Mouse (Mus musculus) neural tube, embryonic 12.5 days (tissue): ENCODE measurements around the gene H2-Eb2. TPM values are rescaled to one million over a fixed set of nuclear protein-coding genes. Genes with fewer than 3 reads are reported as not detected.

Experiments used
- ATAC-seq: fragments of 200-750 bp; cut with Nextera tagmentation; 2 replicates; pipeline ENCODE4 v1.8.0; 2017; ENCODE audit warnings: low read depth, mild to moderate bottlenecking, moderate TSS enrichment, moderate library complexity; ENCODE audit not compliant: low FRiP score
- H3K27ac ChIP-seq: fragments of 300-500 bp; sonication (generic); 2 replicates; pipeline ENCODE4 v1.5.1; 2016
- H3K27me3 ChIP-seq: fragments of 300-500 bp; sonication (generic); replicated peaks from 2 replicates; pipeline ENCODE4 v1.6.1; 2016; ENCODE audit warnings: mild to moderate bottlenecking
- H3K36me3 ChIP-seq: fragments of 300-500 bp; sonication (generic); 2 replicates; pipeline ENCODE4 v1.6.1; 2016; ENCODE audit warnings: mild to moderate bottlenecking
- H3K4me1 ChIP-seq: fragments of 300-500 bp; sonication (generic); 2 replicates; pipeline ENCODE4 v1.6.1; 2016
- H3K4me2 ChIP-seq: fragments of 300-500 bp; sonication (generic); replicated peaks from 2 replicates; pipeline ENCODE4 v1.6.1; 2016; ENCODE audit warnings: mild to moderate bottlenecking
- H3K4me3 ChIP-seq: fragments of 300-500 bp; sonication (generic); 2 replicates; pipeline ENCODE4 v1.5.1; 2016
- H3K9ac ChIP-seq: fragments of 300-500 bp; sonication (generic); 2 replicates; pipeline ENCODE4 v1.6.1; 2016; ENCODE audit warnings: mild to moderate bottlenecking
- H3K9me3 ChIP-seq: fragments of 300-500 bp; sonication (generic); 2 replicates; pipeline ENCODE4 v1.6.1; 2016; ENCODE audit warnings: mild to moderate bottlenecking
- WGBS: fragments of 180-500 bp; shearing (Covaris S2); methylation state at CpG from one replicate; pipeline ENCODE4 v1.1.7; 2016; 5-methylcytosine and 5-hydroxymethylcytosine counted together
- polyA plus RNA-seq: library from polyadenylated mRNA; unstranded; fragments of >200 nt; fragmentation: Nextera tagmentation; extraction: Ambion mirVana; gene quantifications from 2 replicates; pipeline ENCODE4 v1.2.1, GENCODE M21; 2016

H2-Eb2 gene
- polyA plus RNA-seq, 1 experiment from 2014 or later = not detected

DNA sequence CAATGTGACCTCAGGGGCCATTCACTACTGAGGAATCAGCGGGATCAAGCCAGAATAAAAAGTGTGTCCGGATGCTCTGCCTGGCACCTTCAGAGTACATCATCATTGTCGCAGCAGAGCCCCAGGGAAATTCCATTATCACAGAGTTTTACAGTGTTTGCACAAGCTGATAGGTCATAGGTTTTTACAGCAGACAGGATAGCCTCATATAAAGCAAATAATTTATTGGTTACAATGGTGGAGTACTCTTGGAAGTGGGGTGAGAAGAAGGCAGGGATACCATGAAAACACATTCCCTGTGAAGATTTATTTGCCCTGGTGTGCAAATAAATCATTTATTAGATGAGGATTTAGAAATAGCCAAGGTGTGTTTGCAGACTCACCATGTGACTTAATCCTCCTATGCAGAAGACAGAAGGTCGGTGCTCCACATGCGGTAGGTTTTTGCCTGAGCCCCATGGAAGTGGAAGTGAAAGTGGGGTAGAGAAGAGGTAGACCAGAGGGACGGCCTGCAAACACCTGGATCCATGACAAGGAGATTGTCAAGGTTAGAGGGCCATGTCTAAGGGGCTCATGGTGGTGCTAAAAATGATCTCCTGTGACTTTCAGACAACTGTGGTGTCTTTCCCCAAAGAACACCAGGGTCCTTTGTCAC, 47.7 kb downstream of the H2-Eb2 start:
- no peak overlapping the region for H3K27ac ChIP-seq
- H3K9me3 ChIP-seq = no peaks in the 10 kb centered on the region
- H3K9ac ChIP-seq = no peak overlapping the region
- no peak overlapping the region for H3K4me3 ChIP-seq
- H3K4me2 ChIP-seq = no peak overlapping the region
- ATAC-seq = no peak
- WGBS = 79% methylated on average over 6 of the region's 6 CpGs
- no peaks in the 10 kb centered on the region for H3K4me1 ChIP-seq
- H3K27me3 ChIP-seq = no peaks in the 10 kb centered on the region
- H3K36me3 ChIP-seq = no peaks in the 10 kb centered on the region

DNA sequence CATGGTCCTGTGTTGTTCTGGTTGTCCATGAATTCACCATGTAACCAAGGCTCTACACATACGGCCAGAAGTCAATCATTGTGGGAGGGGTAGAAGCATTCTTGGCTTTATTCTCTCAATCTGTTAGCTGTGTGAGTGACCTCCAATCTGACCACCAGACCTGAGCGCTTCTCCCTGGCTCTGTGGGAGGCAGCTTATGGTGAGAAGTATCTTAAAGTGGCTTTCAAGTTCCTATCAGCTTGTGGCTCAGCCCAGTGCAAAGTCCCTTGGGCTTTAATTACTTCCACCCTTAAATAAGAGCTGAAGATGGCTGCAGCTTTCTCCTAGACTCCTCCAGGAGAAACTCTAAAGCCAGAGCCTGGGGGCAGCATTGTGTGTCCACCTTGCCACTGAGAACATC, 51.4 kb downstream of the H2-Eb2 start, which contains the start of gene Btnl1:
Gene Btnl1 (plus strand): TSS at position 286 of the 400 bp plus-strand sequence.
- Histone ChIP-seq H3K9ac (no peak within 1 kb of the TSS), H3K4me2 (no peak within 1 kb of the TSS), H3K4me3 (no peak within 1 kb of the TSS), H3K36me3 (no peaks in the 10 kb centered on the region), H3K27me3 (no peaks in the 10 kb centered on the region), H3K4me1 (no peaks in the 10 kb centered on the region), H3K27ac (no peak within 1 kb of the TSS), H3K9me3 (no peaks in the 10 kb centered on the region)
- no peak for ATAC-seq
- WGBS = 83% methylated on average over 2 of the region's 2 CpGs

DNA sequence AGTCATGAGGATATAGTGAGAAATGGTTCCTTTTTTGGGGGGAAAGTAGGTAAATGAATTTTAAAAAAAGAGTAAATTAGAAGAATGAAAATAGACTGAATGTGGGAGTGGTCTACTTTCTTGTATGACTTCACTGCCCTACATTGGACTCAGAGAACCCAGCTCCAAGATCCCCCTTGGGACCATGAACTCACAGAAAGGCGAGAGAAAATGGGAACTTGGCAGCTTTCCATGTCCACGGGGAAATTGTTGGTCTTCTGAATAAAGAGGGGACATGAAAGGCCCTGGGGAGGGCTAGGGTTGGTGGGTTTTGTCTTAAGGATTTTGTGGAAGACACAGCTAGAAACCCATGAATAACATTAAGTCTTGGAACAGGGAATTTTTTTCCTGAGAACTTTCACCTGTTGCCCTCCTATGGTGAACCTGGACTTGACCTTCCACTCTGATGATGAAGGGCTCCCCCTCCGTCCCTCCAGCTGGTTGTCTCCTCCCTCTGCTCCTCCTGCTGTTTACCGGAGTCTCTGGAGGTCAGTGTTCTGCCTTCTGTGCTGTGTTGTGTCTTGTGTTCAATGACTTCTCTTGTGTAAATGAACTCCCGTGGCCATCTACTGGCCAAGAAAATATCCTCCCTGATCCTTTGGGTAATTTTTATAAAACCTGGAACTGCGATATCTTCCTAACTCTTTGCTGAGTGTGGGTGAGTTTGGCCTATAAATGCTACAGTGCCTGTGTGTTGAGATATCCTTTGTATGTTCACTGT, 52.2 kb downstream of the H2-Eb2 start:
- no peak overlapping the region for H3K4me2 ChIP-seq
- H3K27me3 ChIP-seq = no peaks in the 10 kb centered on the region
- H3K9me3 ChIP-seq = no peaks in the 10 kb centered on the region
- no peaks in the 10 kb centered on the region for H3K4me1 ChIP-seq
- 67% methylated on average over 6 of the region's 6 CpGs for WGBS
- H3K4me3 ChIP-seq = no peak overlapping the region
- H3K9ac ChIP-seq = no peak overlapping the region
- H3K27ac ChIP-seq = no peak overlapping the region
- H3K36me3 ChIP-seq = no peaks in the 10 kb centered on the region
- no peak for ATAC-seq

DNA sequence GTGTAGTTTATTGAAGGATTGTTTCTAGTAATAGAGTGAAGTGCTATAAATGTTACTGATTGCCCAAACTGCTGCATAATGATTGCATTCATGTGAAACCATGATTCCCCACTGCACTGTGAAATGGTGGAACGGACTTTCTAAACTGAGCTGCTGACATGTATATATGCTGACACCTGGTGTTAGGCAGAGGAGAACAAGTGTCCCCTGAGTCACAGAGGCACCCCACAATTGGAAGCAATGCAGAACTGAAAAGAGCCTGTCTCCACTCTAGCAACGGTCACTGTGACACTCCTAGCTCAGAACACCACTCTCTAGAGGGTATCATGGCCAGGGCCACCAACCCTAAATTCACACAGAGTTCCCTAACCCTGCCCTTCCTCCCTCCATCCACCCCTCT, 53.3 kb downstream of the H2-Eb2 start:
- H3K27me3 ChIP-seq = no peaks in the 10 kb centered on the region
- 80% methylated on average over 2 of the region's 2 CpGs for WGBS
- H3K36me3 ChIP-seq = no peaks in the 10 kb centered on the region
- no peak overlapping the region for H3K9ac ChIP-seq
- no peaks in the 10 kb centered on the region for H3K9me3 ChIP-seq
- no peak overlapping the region for H3K27ac ChIP-seq
- no peak for ATAC-seq
- no peak overlapping the region for H3K4me3 ChIP-seq
- no peaks in the 10 kb centered on the region for H3K4me1 ChIP-seq
- no peak overlapping the region for H3K4me2 ChIP-seq

DNA sequence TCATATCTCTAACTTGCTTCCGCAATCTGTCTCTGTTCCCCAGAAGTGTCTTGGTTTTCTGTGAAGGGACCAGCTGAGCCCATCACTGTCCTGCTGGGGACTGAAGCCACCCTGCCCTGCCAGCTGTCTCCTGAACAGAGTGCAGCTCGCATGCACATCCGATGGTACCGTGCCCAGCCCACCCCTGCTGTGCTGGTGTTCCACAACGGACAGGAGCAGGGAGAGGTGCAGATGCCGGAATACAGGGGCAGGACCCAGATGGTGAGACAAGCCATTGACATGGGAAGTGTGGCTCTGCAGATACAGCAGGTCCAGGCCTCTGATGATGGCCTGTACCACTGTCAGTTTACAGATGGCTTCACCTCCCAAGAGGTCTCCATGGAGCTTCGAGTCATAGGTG, 54.0 kb downstream of the H2-Eb2 start:
- no peaks in the 10 kb centered on the region for H3K9me3 ChIP-seq
- H3K27me3 ChIP-seq = no peaks in the 10 kb centered on the region
- H3K36me3 ChIP-seq = no peaks in the 10 kb centered on the region
- no peak overlapping the region for H3K4me2 ChIP-seq
- WGBS = 84% methylated on average over 7 of the region's 7 CpGs
- H3K4me3 ChIP-seq = no peak overlapping the region
- no peak for ATAC-seq
- no peaks in the 10 kb centered on the region for H3K4me1 ChIP-seq
- H3K27ac ChIP-seq = no peak overlapping the region
- H3K9ac ChIP-seq = no peak overlapping the region

DNA sequence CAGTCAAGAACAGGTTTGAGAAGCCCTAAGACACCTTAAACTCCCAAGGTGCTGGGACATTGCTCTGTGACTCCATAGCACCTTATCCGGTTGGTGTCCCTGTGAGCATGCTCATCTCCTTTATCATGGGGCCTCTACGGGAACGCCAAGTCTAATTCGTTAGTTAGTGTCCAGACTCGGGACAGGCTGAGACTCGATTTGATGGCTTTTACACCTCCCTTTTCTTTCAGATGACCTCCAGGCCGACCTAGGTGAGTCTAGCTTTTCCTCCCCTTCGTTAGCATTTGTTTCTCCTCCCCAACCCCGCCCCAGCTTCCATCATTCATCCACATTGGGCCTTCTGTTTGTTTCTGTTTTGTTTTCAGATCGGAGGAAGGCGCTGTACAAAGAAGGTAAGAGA, 56.4 kb downstream of the H2-Eb2 start:
- Histone ChIP-seq H3K27ac (no peak overlapping the region), H3K9ac (no peak overlapping the region), H3K4me2 (no peak overlapping the region), H3K4me1 (no peaks in the 10 kb centered on the region), H3K27me3 (no peaks in the 10 kb centered on the region), H3K36me3 (no peaks in the 10 kb centered on the region), H3K4me3 (no peak overlapping the region), H3K9me3 (no peaks in the 10 kb centered on the region)
- 75% methylated on average over 11 of the region's 11 CpGs for WGBS
- ATAC-seq = no peak

DNA sequence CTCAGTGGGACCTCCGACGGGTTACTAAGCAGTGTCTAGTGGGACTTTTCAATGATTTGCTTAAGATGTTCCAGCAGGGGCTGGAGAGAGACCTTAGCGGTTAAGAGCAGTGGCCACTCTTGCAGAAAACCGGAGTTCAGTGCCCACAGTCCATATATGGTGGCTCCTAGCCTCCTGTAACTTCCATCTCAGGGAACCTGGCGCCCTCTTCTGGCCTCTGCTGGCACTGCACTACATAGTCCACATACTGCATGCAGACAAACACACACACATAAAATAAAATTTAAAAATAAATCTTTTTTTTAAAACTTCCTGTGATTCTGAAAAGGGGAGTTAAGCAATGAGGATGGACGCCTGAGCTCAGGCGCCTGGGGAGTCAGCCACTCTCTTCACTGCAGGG, 57.7 kb downstream of the H2-Eb2 start:
- Histone ChIP-seq H3K4me2 (no peak overlapping the region), H3K36me3 (no peaks in the 10 kb centered on the region), H3K4me1 (no peaks in the 10 kb centered on the region), H3K27me3 (no peaks in the 10 kb centered on the region), H3K27ac (no peak overlapping the region), H3K9me3 (no peaks in the 10 kb centered on the region), H3K4me3 (no peak overlapping the region), H3K9ac (no peak overlapping the region)
- no peak for ATAC-seq
- 77% methylated on average over 7 of the region's 7 CpGs for WGBS

DNA sequence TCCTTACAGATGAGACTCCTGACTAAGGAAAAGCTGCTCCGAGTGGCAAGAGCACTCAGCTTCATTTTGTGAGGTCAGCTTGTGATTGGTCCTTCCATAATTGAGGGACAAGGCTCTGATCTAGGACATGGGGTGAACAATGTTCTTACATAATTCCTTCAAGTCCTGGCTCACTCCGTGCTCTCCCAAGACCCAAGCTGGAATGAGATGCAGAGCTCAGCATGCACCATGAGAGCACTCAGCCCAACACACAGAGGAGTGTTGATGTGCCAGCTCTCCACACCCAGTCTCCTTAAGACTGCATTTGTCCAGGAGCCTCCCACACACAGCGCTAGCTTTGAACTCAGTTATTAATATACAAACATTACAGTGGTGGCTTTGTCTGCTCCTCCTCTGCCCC, 59.2 kb downstream of the H2-Eb2 start:
- 76% methylated on average over 3 of the region's 3 CpGs for whole genome bisulfite sequencing
- no peak overlapping the region for H3K4me2 ChIP-seq
- no peaks in the 10 kb centered on the region for H3K36me3 ChIP-seq
- no peak overlapping the region for H3K9ac ChIP-seq
- no peaks in the 10 kb centered on the region for H3K9me3 ChIP-seq
- H3K27ac ChIP-seq = no peak overlapping the region
- H3K4me1 ChIP-seq = no peaks in the 10 kb centered on the region
- no peak overlapping the region for H3K4me3 ChIP-seq
- ATAC-seq = no peak
- H3K27me3 ChIP-seq = no peaks in the 10 kb centered on the region

DNA sequence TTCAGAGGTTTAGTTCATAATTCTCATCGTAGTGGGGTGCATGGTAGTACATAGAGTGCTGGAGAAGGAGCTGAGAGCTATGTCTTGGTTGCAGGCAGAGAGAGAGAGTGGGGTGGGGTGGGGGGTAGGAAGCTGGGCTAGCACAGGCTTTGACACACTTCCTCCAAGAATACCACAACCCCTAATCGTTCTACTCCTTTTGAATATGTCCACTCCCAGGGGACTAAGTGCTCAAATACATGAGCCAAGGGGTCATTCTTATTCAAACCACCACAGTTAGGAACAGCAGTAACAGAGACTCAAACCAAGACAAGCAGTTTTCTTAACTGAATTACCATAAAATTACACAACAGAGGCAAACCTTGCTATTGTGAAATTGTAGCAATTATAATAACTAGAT, 61.2 kb downstream of the H2-Eb2 start:
- H3K36me3 ChIP-seq = no peaks in the 10 kb centered on the region
- no peak overlapping the region for H3K9ac ChIP-seq
- H3K4me2 ChIP-seq = no peak overlapping the region
- H3K9me3 ChIP-seq = no peaks in the 10 kb centered on the region
- no peaks in the 10 kb centered on the region for H3K27me3 ChIP-seq
- 78% methylated on average over 2 of the region's 2 CpGs for WGBS
- H3K27ac ChIP-seq = no peak overlapping the region
- H3K4me3 ChIP-seq = no peak overlapping the region
- no peaks in the 10 kb centered on the region for H3K4me1 ChIP-seq
- no peak for ATAC-seq

DNA sequence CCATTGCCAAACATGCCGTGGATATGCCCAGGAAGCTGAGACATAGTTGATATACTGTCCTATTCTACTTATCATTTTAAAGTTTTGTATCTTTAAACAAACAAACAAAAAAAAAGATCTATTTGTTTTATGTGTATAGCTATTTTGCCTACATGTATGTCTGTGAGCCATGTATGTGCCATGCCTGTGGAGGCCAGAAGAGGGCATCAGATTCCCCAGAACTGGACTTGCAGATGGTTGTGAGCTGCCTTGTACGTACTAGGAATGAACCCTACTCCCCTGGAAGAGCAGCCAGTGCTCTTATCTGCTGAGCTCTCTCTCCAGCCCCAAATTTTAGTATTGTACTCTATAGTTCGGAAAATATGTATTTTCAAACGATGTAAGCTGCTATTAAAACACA, 63.0 kb downstream of the H2-Eb2 start:
- Histone ChIP-seq H3K36me3 (no peaks in the 10 kb centered on the region), H3K4me3 (no peak overlapping the region), H3K4me1 (no peaks in the 10 kb centered on the region), H3K27ac (no peak overlapping the region), H3K4me2 (no peak overlapping the region), H3K27me3 (no peaks in the 10 kb centered on the region), H3K9me3 (no peaks in the 10 kb centered on the region), H3K9ac (no peak overlapping the region)
- no peak for ATAC-seq
- 41% methylated on average over 4 of the region's 4 CpGs for WGBS

Other genes starting within 250 kb of the H2-Eb2 start
- gene H2-Oa, start 233.3 kb upstream of the H2-Eb2 start, polyA plus RNA-seq = 0.44 and 0.50 TPM in 2 replicates
- gene H2-DMa, start 206.1 kb upstream of the H2-Eb2 start, polyA plus RNA-seq = 12.3 and 15.0 TPM in 2 replicates
- 135 and 141 TPM in 2 replicates for gene Brd2, start 203.0 kb upstream of the H2-Eb2 start, polyA plus RNA-seq
- 0.17 and 0.23 TPM in 2 replicates for gene H2-DMb2, start 182.4 kb upstream of the H2-Eb2 start, polyA plus RNA-seq
- 0.23 and 0.47 TPM in 2 replicates for gene H2-DMb1, start 172.6 kb upstream of the H2-Eb2 start, polyA plus RNA-seq
- gene Tap1, start 138.1 kb upstream of the H2-Eb2 start, polyA plus RNA-seq = 1.3 and 1.9 TPM in 2 replicates
- gene Psmb9, start 137.9 kb upstream of the H2-Eb2 start, polyA plus RNA-seq = 0.57 and 1.0 TPM in 2 replicates
- 2.3 and 2.4 TPM in 2 replicates for gene Psmb8, start 127.9 kb upstream of the H2-Eb2 start, polyA plus RNA-seq
- 0.89 and 1.7 TPM in 2 replicates for gene Tap2, start 122.1 kb upstream of the H2-Eb2 start, polyA plus RNA-seq
- gene H2-Ob, start 86.8 kb upstream of the H2-Eb2 start, polyA plus RNA-seq = not detected in 2 replicates
- gene H2-Ab1, start 68.0 kb upstream of the H2-Eb2 start, polyA plus RNA-seq = 1.6 and 2.2 TPM in 2 replicates
- gene H2-Aa, start 37.8 kb upstream of the H2-Eb2 start, polyA plus RNA-seq = 0.16 TPM in 1 of 2 replicates, not detected in the other
- 1.8 and 2.3 TPM in 2 replicates for gene H2-Eb1, start 19.8 kb upstream of the H2-Eb2 start, polyA plus RNA-seq
- not detected in 2 replicates for gene Btnl2, start 29.2 kb downstream of the H2-Eb2 start, polyA plus RNA-seq
- not detected in 2 replicates for gene Btnl1, start 51.5 kb downstream of the H2-Eb2 start, polyA plus RNA-seq
- 1.4 and 1.6 TPM in 2 replicates for gene BC051142, start 73.2 kb downstream of the H2-Eb2 start, polyA plus RNA-seq
- not detected in 2 replicates for gene Btnl4, start 151.7 kb downstream of the H2-Eb2 start, polyA plus RNA-seq
- not detected in 2 replicates for gene Btnl6, start 191.7 kb downstream of the H2-Eb2 start, polyA plus RNA-seq
- gene Notch4, start 238.6 kb downstream of the H2-Eb2 start, polyA plus RNA-seq = 10.2 and 11.6 TPM in 2 replicates